Mouse (Mus musculus) small intestine, adult 2 months (tissue): ENCODE data around the gene Gm340.

Experiments used
- CTCF ChIP-seq: fragments of 200-500 bp; IDR thresholded peaks from 2 replicates; pipeline ENCODE4 v1.5.1; 2012; ENCODE audit warnings: low read depth, mild to moderate bottlenecking, control low read depth, inconsistent platforms, low read length, moderate library complexity, mixed read lengths; ENCODE audit not compliant: insufficient replicate concordance, insufficient read length; ENCODE audit errors: extremely low read depth
- POLR2A ChIP-seq: fragments of 200-500 bp; IDR thresholded peaks from 2 replicates; pipeline ENCODE4 v1.6.1; 2012; ENCODE audit warnings: low read depth, mild to moderate bottlenecking, control low read depth, inconsistent platforms, low read length, moderate library complexity

GRCm38 (mm10) chr19:41556981-41557380 is 25.2 kb upstream of the Gm340 start:
- no peak for TF ChIP-seq CTCF
- no peak for TF ChIP-seq POLR2A
